Mouse (Mus musculus) neutrophil, adult 5-6 weeks (primary cell): ENCODE results near the gene Det1. TPM values are rescaled to one million over a fixed set of nuclear protein-coding genes. Genes with fewer than 3 reads are reported as not detected.

ENCODE experiments used
- ATAC-seq: fragments of 151-379, 151-347 bp; 2 replicates; pipeline ENCODE4 v1.8.0; 2017; ENCODE audit warnings: mild to moderate bottlenecking, moderate TSS enrichment; ENCODE audit not compliant: insufficient number of reproducible peaks, poor library complexity, low FRiP score, severe bottlenecking; ENCODE audit errors: extremely low read depth
- total RNA-seq: library from RNA; stranded (forward); fragments of 200-1000 nt; gene quantifications from 2 replicates; pipeline ENCODE4 v1.2.3, GENCODE M21; 2017

Gene Det1
- total RNA-seq, 1 experiment from 2014 or later: 11.1 TPM

- no peak for ATAC-seq
Measured at GRCm38 (mm10) chr7:78863796-78864445, 16.9 kb upstream of the Det1 start.

GRCm38 (mm10) chr7:78855044-78855655 lies 8.1 kb upstream of the Det1 start:
- ATAC-seq: no peak

- peak; percentile 26; the same call in 1 of the 2 replicates for ATAC-seq
Measured at GRCm38 (mm10) chr7:78854051-78854450, 7.0 kb upstream of the Det1 start.

GRCm38 (mm10) chr7:78846066-78846716 lies 872 bp downstream of the Det1 start:
- ATAC-seq: no peak

- ATAC-seq: no peak
Measured at GRCm38 (mm10) chr7:78841601-78842000, 5.5 kb downstream of the Det1 start.

GRCm38 (mm10) chr7:78837250-78837649 lies 9.8 kb downstream of the Det1 start:
- no peak for ATAC-seq

- no peak for ATAC-seq
Measured at GRCm38 (mm10) chr7:78835656-78836055, 11.4 kb downstream of the Det1 start.

- ATAC-seq: no peak
Measured at GRCm38 (mm10) chr7:78827749-78828362, 19.2 kb downstream of the Det1 start.

GRCm38 (mm10) chr7:78826682-78827385 lies 20.2 kb downstream of the Det1 start:
- no peak for ATAC-seq

- no peak for ATAC-seq
Measured at GRCm38 (mm10) chr7:78818336-78818735, 28.7 kb downstream of the Det1 start.

- no peak for ATAC-seq
Measured at GRCm38 (mm10) chr7:78814766-78815165, 32.3 kb downstream of the Det1 start.

GRCm38 (mm10) chr7:78813791-78814190 lies 33.3 kb downstream of the Det1 start:
- ATAC-seq: no peak

GRCm38 (mm10) chr7:78807192-78807591 lies 39.9 kb downstream of the Det1 start:
- no peak for ATAC-seq

- ATAC-seq: no peak
Measured at GRCm38 (mm10) chr7:78803841-78804240, 43.2 kb downstream of the Det1 start.

- no peak for ATAC-seq
Measured at GRCm38 (mm10) chr7:78799730-78800496, 47.1 kb downstream of the Det1 start.

- no peak for ATAC-seq
Measured at GRCm38 (mm10) chr7:78797843-78798455, 49.1 kb downstream of the Det1 start.

GRCm38 (mm10) chr7:78796624-78797023 lies 50.4 kb downstream of the Det1 start:
- ATAC-seq: no peak

- ATAC-seq: no peak
Measured at GRCm38 (mm10) chr7:78794571-78795092, 52.4 kb downstream of the Det1 start.
